Mouse (Mus musculus) stomach, embryonic 16.5 days (tissue): Measurements from ENCODE around the gene Hs3st6. TPM values are rescaled to one million over a fixed set of nuclear protein-coding genes. Genes with fewer than 3 reads are reported as not detected.

Experiments used
- ATAC-seq: fragments of 200-750 bp; cut with Nextera tagmentation; 2 replicates; pipeline ENCODE4 v1.8.0; 2017; ENCODE audit warnings: moderate number of reproducible peaks, moderate TSS enrichment; ENCODE audit not compliant: insufficient read depth, low FRiP score
- H3K27ac ChIP-seq: fragments of 300-500 bp; sonication (generic); 2 replicates; pipeline ENCODE4 v1.5.1; 2014; ENCODE audit warnings: low read length
- H3K27me3 ChIP-seq: fragments of 300-500 bp; sonication (generic); 2 replicates; pipeline ENCODE4 v1.6.1; 2014; ENCODE audit warnings: low read length, control low read depth, mixed read lengths; ENCODE audit not compliant: control insufficient read depth, insufficient read depth
- H3K36me3 ChIP-seq: fragments of 300-500 bp; sonication (generic); 2 replicates; pipeline ENCODE4 v1.6.1; 2014; ENCODE audit warnings: low read length; ENCODE audit not compliant: control insufficient read depth, insufficient read depth
- H3K4me1 ChIP-seq: fragments of 300-500 bp; sonication (generic); 2 replicates; pipeline ENCODE4 v1.6.1; 2014; ENCODE audit warnings: low read length, control low read depth, mixed read lengths; ENCODE audit not compliant: control insufficient read depth, insufficient read depth
- H3K4me2 ChIP-seq: fragments of 300-500 bp; sonication (generic); 2 replicates; pipeline ENCODE4 v1.6.1; 2014; ENCODE audit warnings: low read depth, low read length, mixed read lengths
- H3K4me3 ChIP-seq: fragments of 300-500 bp; sonication (generic); replicated peaks from 2 replicates; pipeline ENCODE4 v1.5.1; 2014; ENCODE audit warnings: mild to moderate bottlenecking, low read length
- H3K9ac ChIP-seq: fragments of 300-500 bp; sonication (generic); 2 replicates; pipeline ENCODE4 v1.6.1; 2014; ENCODE audit warnings: low read length
- H3K9me3 ChIP-seq: fragments of 300-500 bp; sonication (generic); replicated peaks from 2 replicates; pipeline ENCODE4 v1.6.1; 2016; ENCODE audit warnings: low read length, control low read depth; ENCODE audit not compliant: control insufficient read depth
- WGBS: fragments of 180-500 bp; shearing (Covaris S2); extraction: QIAGEN DNeasy Blood & Tissue Kit; methylation state at CpG from one replicate; pipeline ENCODE4 v1.1.7; 2014; 5-methylcytosine and 5-hydroxymethylcytosine counted together
- polyA plus RNA-seq: library from polyadenylated mRNA; unstranded; fragments of >200 nt; fragmentation: Nextera tagmentation; extraction: Ambion mirVana; gene quantifications from 2 replicates; pipeline ENCODE4 v1.2.1, GENCODE M21; 2015

Hs3st6 gene
- polyA plus RNA-seq, 1 experiment from 2014 or later = 0.81 TPM

DNA sequence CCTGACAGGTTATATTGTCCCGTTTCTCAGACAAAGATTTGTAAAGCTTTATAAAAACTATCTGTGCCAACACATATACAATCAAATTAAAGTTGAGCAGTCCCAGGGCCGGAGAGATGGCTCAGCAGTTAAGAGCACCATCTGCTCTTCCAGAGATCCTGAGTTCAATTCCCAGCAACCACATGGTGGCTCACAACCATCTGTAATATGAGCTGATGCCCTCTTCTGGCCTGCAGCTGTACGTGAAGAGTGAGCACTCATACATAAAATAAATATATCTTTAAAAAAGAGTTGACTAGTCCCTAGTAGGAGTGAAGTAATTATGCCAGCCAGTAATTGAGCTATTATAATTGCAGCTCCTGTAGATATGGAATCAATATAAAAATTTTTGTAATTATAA, 47.7 kb downstream of the Hs3st6 start:
- no peak for ATAC-seq
- Histone ChIP-seq H3K36me3 (no peaks in the 10 kb centered on the region), H3K27me3 (no peaks in the 10 kb centered on the region), H3K4me1 (peaks cover 3% of the 10 kb centered on the region; the same call in 1 of the 2 replicates), H3K4me3 (no peak overlapping the region), H3K27ac (no peak overlapping the region), H3K4me2 (no peak overlapping the region), H3K9me3 (no peaks in the 10 kb centered on the region), H3K9ac (no peak overlapping the region)
- 50% methylated on average over 3 of the region's 3 CpGs for WGBS

DNA sequence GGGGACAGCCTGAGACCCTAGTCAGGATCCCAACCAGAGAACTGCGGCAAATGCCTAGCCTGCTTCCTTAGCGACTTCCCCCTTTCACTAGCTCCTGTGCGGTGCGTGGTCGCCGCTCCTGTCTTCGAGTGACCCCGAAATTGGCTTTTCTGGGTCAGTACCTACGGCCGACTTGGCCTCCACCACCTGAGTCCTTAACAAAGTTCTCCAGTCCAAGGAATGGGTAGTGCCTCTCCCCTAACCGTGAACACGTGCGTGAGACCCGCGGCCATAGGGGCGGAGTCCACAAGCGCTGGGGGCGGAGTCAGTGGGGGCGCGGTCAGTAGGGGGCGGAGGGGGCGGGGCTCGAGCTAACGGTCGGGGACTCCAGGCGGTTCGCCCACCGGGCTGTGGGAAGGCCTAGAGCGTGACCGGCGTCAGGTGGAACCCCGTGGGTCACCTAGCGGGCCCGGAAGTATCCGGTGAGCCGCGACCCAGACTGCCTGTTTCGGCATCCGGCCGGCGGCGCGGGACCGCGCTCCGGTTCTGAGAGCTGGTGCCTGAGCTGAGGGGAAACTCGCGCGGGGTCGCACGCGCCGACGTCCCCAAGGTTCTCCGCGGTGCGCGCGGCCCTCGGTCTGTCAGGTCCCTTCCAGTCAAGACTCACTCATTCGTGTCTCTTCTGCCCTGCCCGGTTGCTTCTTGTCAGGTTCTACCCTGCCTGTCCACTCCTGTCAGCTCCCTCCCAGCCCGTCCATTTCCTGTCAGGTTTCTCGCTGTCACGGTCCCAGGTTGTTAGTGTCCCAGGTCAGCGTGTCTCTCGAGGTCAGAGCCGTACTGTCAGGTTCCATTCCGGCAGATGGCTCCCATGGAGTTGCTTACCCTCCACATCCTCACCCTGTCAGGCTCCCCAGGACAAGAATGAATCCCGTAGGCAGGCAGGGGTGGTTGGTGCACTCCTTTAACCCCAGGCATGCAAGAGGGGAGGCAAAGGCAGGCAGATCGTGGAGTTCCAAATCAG, 51.5 kb downstream of the Hs3st6 start, which contains the start of gene Meiob:
Gene Meiob, plus strand, starts transcription at position 338 of the 1,000 bp plus-strand sequence.
- peak; percentile 89 for ATAC-seq
- peak within 1 kb of the TSS; percentile 76 for H3K9ac ChIP-seq
- H3K9me3 ChIP-seq = no peaks in the 10 kb centered on the region
- under 1% methylated on average over 71 of the region's 71 CpGs for WGBS
- H3K4me2 ChIP-seq = peak within 1 kb of the TSS; percentile 94
- peaks cover 3% of the 10 kb centered on the region; the same call in 1 of the 2 replicates for H3K4me1 ChIP-seq
- no peaks in the 10 kb centered on the region; the same call in 1 of the 2 replicates for H3K27me3 ChIP-seq
- H3K27ac ChIP-seq = no peak within 1 kb of the TSS
- no peaks in the 10 kb centered on the region for H3K36me3 ChIP-seq
- H3K4me3 ChIP-seq = peak within 1 kb of the TSS; percentile 73

Other genes with a start within 250 kb of the Hs3st6 start
- 80.6 and 104 TPM in 2 replicates for gene Traf7, start 225.1 kb upstream of the Hs3st6 start, polyA plus RNA-seq
- 7.9 and 9.4 TPM in 2 replicates for gene Rab26, start 218.8 kb upstream of the Hs3st6 start, polyA plus RNA-seq
- 21.7 and 22.2 TPM in 2 replicates for gene Pkd1, start 203.2 kb upstream of the Hs3st6 start, polyA plus RNA-seq
- 53.1 and 57.2 TPM in 2 replicates for gene Tsc2, start 120.4 kb upstream of the Hs3st6 start, polyA plus RNA-seq
- 18.0 and 19.1 TPM in 2 replicates for gene Nthl1, start 120.3 kb upstream of the Hs3st6 start, polyA plus RNA-seq
- gene Slc9a3r2, start 102.7 kb upstream of the Hs3st6 start, polyA plus RNA-seq = 38.0 and 39.0 TPM in 2 replicates
- gene Npw, start 94.5 kb upstream of the Hs3st6 start, polyA plus RNA-seq = 0.37 and 0.39 TPM in 2 replicates
- 13.6 and 13.7 TPM in 2 replicates for gene Zfp598, start 83.3 kb upstream of the Hs3st6 start, polyA plus RNA-seq
- gene Syngr3, start 63.0 kb upstream of the Hs3st6 start, polyA plus RNA-seq = 6.1 and 6.2 TPM in 2 replicates
- 34.5 and 35.2 TPM in 2 replicates for gene Gfer, start 56.8 kb upstream of the Hs3st6 start, polyA plus RNA-seq
- 3.8 and 5.8 TPM in 2 replicates for gene Noxo1, start 56.8 kb upstream of the Hs3st6 start, polyA plus RNA-seq
- gene Tbl3, start 45.3 kb upstream of the Hs3st6 start, polyA plus RNA-seq = 63.6 and 70.4 TPM in 2 replicates
- 0.14 TPM in 1 of 2 replicates, not detected in the other for gene Rnf151, start 34.9 kb upstream of the Hs3st6 start, polyA plus RNA-seq
- gene Rps2, start 34.9 kb upstream of the Hs3st6 start, polyA plus RNA-seq = 1,212 and 1,230 TPM in 2 replicates
- 225 and 246 TPM in 2 replicates for gene Ndufb10, start 28.5 kb upstream of the Hs3st6 start, polyA plus RNA-seq
- gene Rpl3l, start 25.2 kb upstream of the Hs3st6 start, polyA plus RNA-seq = 0.25 and 0.57 TPM in 2 replicates
- 40.3 and 45.5 TPM in 2 replicates for gene Msrb1, start 16.3 kb upstream of the Hs3st6 start, polyA plus RNA-seq
- gene Meiob, start 51.3 kb downstream of the Hs3st6 start, polyA plus RNA-seq = 0.10 TPM in 1 of 2 replicates, not detected in the other
- gene Hagh, start 87.2 kb downstream of the Hs3st6 start, polyA plus RNA-seq = 50.9 and 53.1 TPM in 2 replicates
- gene Fahd1, start 97.4 kb downstream of the Hs3st6 start, polyA plus RNA-seq = 29.9 and 36.5 TPM in 2 replicates
- 3.7 and 4.2 TPM in 2 replicates for gene Igfals, start 113.0 kb downstream of the Hs3st6 start, polyA plus RNA-seq
- 44.1 and 47.9 TPM in 2 replicates for gene Nubp2, start 133.4 kb downstream of the Hs3st6 start, polyA plus RNA-seq
- gene Spsb3, start 133.7 kb downstream of the Hs3st6 start, polyA plus RNA-seq = 31.5 and 32.7 TPM in 2 replicates
- gene Eme2, start 142.1 kb downstream of the Hs3st6 start, polyA plus RNA-seq = 32.3 and 33.5 TPM in 2 replicates
- 91.2 and 96.2 TPM in 2 replicates for gene Mrps34, start 142.1 kb downstream of the Hs3st6 start, polyA plus RNA-seq
- 63.1 and 64.8 TPM in 2 replicates for gene Nme3, start 143.5 kb downstream of the Hs3st6 start, polyA plus RNA-seq
- gene Mapk8ip3, start 184.0 kb downstream of the Hs3st6 start, polyA plus RNA-seq = 32.8 and 33.4 TPM in 2 replicates
- gene Jpt2, start 207.7 kb downstream of the Hs3st6 start, polyA plus RNA-seq = 158 and 170 TPM in 2 replicates